Mouse (Mus musculus) midbrain, embryonic 14.5 days (tissue): ENCODE measurements around the gene Msrb2. TPM values are rescaled to one million over a fixed set of nuclear protein-coding genes. Genes with fewer than 3 reads are reported as not detected.
A peak's percentile ranks its signal among the peaks of the same experiment; 100 is the strongest.

ENCODE experiments used
- ATAC-seq: fragments of 200-750 bp; cut with Nextera tagmentation; 2 replicates; pipeline ENCODE4 v1.8.0; 2017; ENCODE audit warnings: moderate number of reproducible peaks, moderate library complexity; ENCODE audit not compliant: low FRiP score, low TSS enrichment
- DNase-seq: peaks from one replicate; pipeline ENCODE4 v3.0.0-alpha.2; 2015
- H3K27ac ChIP-seq: fragments of 300-500 bp; sonication (generic); replicated peaks from 2 replicates; pipeline ENCODE4 v1.5.1; 2014; ENCODE audit warnings: mild to moderate bottlenecking, low read depth, low read length, moderate library complexity
- H3K27me3 ChIP-seq: fragments of 300-500 bp; sonication (generic); 2 replicates; pipeline ENCODE4 v1.6.1; 2014; ENCODE audit warnings: low read length, control low read depth, mixed read lengths; ENCODE audit not compliant: control insufficient read depth, insufficient read depth
- H3K36me3 ChIP-seq: fragments of 300-500 bp; sonication (generic); 2 replicates; pipeline ENCODE4 v1.6.1; 2014; ENCODE audit warnings: low read length, control low read depth; ENCODE audit not compliant: control insufficient read depth, insufficient read depth
- H3K4me1 ChIP-seq: fragments of 300-500 bp; sonication (generic); 2 replicates; pipeline ENCODE4 v1.6.1; 2014; ENCODE audit warnings: mild to moderate bottlenecking, antibody characterized with exemption, low read length, control low read depth; ENCODE audit not compliant: control insufficient read depth, insufficient read depth
- H3K4me2 ChIP-seq: fragments of 300-500 bp; sonication (generic); 2 replicates; pipeline ENCODE4 v1.6.1; 2014; ENCODE audit warnings: mild to moderate bottlenecking, low read length, moderate library complexity
- H3K4me3 ChIP-seq: fragments of 300-500 bp; sonication (generic); replicated peaks from 2 replicates; pipeline ENCODE4 v1.5.1; 2014; ENCODE audit warnings: low read depth, low read length
- H3K9ac ChIP-seq: fragments of 300-500 bp; sonication (generic); replicated peaks from 2 replicates; pipeline ENCODE4 v1.6.1; 2014; ENCODE audit warnings: mild to moderate bottlenecking, low read length, moderate library complexity
- H3K9me3 ChIP-seq: fragments of 300-500 bp; sonication (generic); 2 replicates; pipeline ENCODE4 v1.6.1; 2016; ENCODE audit warnings: low read length, control low read depth, mixed read lengths; ENCODE audit not compliant: control insufficient read depth
- WGBS: fragments of 180-500 bp; shearing (Covaris S2); extraction: QIAGEN DNeasy Blood & Tissue Kit; methylation state at CpG from one replicate; pipeline ENCODE4 v1.1.7; 2014; 5-methylcytosine and 5-hydroxymethylcytosine counted together
- polyA plus RNA-seq: library from polyadenylated mRNA; unstranded; fragments of >200 nt; fragmentation: Nextera tagmentation; extraction: Ambion mirVana; gene quantifications from 2 replicates; pipeline ENCODE4 v1.2.1, GENCODE M21; 2014

Gene Msrb2
- polyA plus RNA-seq, result 5.8 and 5.9 TPM in 2 replicates

DNA sequence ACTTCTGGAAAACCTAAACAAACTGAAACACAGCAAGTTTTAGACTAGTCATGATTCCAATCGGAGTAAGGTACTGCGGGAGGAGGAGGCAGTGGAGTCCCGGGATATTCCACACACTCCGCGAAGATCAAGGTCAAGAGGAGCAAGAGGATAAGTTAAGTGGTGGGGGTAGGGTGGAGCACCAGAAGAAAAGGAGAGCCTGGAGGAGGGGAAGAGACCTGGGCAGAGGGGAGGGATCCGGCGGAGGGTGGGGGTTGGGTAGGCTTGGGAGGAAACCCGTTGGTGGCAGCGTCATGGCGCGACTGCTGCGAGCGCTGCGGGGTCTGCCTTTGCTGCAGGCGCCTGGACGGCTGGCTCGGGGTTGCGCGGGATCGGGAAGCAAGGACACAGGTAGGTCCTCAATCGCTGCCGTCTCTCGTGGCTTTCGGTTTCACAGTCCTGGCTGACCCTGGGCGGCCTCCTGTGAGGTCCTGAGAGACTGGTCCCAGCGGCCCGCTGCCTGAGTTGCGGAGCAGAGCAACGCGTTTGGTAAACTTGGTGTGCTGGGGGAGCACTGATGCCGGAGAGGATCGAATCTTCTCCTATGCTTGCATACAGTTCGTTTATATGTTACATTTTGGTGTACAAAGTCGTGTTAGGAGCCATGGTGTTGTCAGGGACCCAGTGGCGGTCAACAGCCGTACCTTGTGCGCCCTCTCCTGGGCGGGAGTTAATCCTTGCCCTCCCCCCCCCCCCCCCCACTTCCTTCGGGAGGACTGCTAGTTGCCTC, at the start of gene Msrb2:
Msrb2 (plus strand) TSS at position 51 of the 769 bp plus-strand sequence.
- H3K9me3 ChIP-seq, result no peaks in the 10 kb centered on the region
- H3K4me2 ChIP-seq, result peak within 1 kb of the TSS; percentile 86
- peak within 1 kb of the TSS; percentile 61 for H3K4me3 ChIP-seq
- H3K27ac ChIP-seq, result no peak within 1 kb of the TSS
- H3K4me1 ChIP-seq, result no peaks in the 10 kb centered on the region; the same call in 1 of the 2 replicates
- H3K27me3 ChIP-seq, result no peaks in the 10 kb centered on the region
- ATAC-seq (peak; percentile 81), DNase-seq (peak; percentile 76)
- H3K36me3 ChIP-seq, result no peaks in the 10 kb centered on the region
- WGBS, result under 1% methylated on average over 39 of the region's 39 CpGs
- peak within 1 kb of the TSS; percentile 67 for H3K9ac ChIP-seq

DNA sequence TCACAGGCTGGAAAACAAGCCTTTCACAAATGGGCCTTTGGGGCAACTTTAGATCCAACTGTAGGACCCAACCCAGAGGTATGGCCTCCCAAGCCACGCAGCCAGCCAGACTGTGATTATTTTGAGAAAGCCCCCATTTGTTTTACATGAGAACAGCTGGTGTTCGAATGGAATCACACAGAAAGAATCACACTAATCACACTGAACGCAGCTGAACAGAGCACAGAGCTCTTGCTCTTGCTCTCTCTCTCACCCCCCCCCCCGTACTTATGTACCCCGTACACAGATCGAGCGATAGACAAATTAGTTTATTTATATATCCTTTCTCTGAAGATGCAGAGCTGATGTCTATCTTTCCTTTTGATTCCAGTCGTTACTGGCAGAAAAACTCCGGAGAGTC, 48.8 kb upstream of the Msrb2 start:
- H3K4me2 ChIP-seq, result no peak overlapping the region
- ATAC-seq, result no peak
- no peak for DNase-seq
- no peaks in the 10 kb centered on the region for H3K36me3 ChIP-seq
- no peaks in the 10 kb centered on the region for H3K9me3 ChIP-seq
- WGBS, result 73% methylated on average over 9 of the region's 9 CpGs
- no peaks in the 10 kb centered on the region for H3K27me3 ChIP-seq
- H3K4me3 ChIP-seq, result no peak overlapping the region
- H3K27ac ChIP-seq, result no peak overlapping the region
- no peaks in the 10 kb centered on the region for H3K4me1 ChIP-seq
- no peak overlapping the region for H3K9ac ChIP-seq

DNA sequence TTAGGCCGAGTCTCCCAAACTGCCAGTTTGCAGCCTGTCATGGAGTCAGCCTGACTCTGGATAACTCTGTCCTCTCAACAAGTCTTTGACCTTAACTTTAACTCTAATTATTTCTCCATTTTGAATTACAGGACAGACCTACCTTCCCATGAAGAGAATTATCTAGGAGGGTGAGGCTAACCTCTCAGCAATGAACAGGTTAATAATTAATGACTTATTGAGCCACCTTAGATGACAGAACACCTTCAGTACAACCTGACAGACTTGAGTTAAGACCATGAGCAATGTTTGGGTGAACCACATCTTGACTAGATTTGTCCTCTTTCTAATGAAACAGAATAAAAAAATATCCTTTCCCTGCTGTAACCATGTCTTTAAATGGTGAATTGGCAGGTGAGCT, 44.9 kb upstream of the Msrb2 start:
- DNase-seq, result no peak
- Histone ChIP-seq H3K27ac (no peak overlapping the region), H3K9ac (no peak overlapping the region), H3K4me2 (no peak overlapping the region), H3K9me3 (no peaks in the 10 kb centered on the region), H3K36me3 (no peaks in the 10 kb centered on the region), H3K27me3 (no peaks in the 10 kb centered on the region), H3K4me1 (no peaks in the 10 kb centered on the region), H3K4me3 (no peak overlapping the region)
- no peak for ATAC-seq
- 83% methylated on average over 1 of the region's 1 CpGs for WGBS

DNA sequence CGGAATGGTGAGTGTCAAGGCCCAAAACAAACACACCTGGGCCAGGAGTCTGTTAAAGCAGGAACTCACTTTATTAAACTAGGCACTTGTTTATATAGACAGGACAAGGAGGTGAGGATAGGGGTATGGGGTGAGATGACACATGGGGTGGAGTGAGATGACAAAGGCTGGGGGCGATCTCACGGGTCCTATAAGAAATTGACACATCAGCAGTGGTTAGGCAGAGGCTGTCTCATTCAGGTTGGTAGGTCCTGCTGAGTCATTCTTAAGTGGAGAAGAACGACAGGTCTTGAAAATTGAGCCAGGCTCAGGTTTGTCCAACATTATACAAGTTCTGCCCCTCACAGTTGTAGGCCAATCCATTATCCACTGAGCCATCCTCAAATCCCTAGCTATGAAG, 43.4 kb upstream of the Msrb2 start:
- WGBS, result 79% methylated on average over 4 of the region's 4 CpGs
- H3K27ac ChIP-seq, result no peak overlapping the region
- H3K36me3 ChIP-seq, result no peaks in the 10 kb centered on the region
- no peak overlapping the region for H3K4me3 ChIP-seq
- DNase-seq, result no peak
- no peaks in the 10 kb centered on the region for H3K27me3 ChIP-seq
- H3K9me3 ChIP-seq, result no peaks in the 10 kb centered on the region
- no peak overlapping the region for H3K9ac ChIP-seq
- H3K4me1 ChIP-seq, result no peaks in the 10 kb centered on the region
- H3K4me2 ChIP-seq, result no peak overlapping the region
- ATAC-seq, result no peak

DNA sequence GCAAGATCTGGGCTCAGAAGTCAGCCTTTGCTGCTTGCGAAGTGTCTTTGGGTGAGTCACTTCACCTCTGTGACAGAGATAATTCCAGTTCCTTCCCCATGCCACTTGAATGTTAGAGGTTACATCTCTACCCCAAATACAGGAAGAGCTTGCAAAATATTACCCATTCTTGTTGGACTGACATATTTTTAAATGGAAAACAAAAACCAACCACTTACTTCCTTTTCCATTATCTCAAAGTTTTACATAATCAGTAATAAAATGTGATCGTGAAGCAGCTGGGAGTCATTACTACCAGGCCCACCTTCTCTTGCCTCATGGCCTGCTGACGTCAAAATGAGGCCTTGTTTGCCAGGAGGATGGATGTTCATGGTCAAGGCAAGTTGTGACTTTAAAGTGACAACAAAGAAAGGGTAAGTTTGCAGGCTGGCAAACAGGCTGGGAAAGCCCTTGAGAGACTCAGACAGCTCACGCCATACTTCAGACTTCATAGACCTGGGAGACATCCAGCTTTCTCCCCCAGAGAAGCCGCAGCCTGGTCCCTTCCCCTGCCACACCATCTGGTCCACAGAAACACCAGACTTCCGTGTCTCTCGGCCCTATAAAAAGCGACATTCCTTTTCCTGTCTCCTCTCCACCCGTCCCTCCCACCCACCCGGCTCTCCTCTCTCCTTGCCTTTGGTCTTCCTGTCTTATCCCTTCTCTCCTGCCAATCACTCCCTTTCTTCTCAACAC, 27.2 kb upstream of the Msrb2 start:
- Histone ChIP-seq H3K9me3 (no peaks in the 10 kb centered on the region), H3K27me3 (no peaks in the 10 kb centered on the region), H3K36me3 (no peaks in the 10 kb centered on the region), H3K4me3 (peak overlapping the region; percentile 23; the same call in 1 of the 2 replicates), H3K4me1 (0 out of 2 replicates have a peak, but pooled peaks cover 3% of the 10 kb centered on the region), H3K4me2 (peak overlapping the region; percentile 42), H3K27ac (no peak overlapping the region), H3K9ac (no peak overlapping the region)
- WGBS, result 54% methylated on average over 10 of the region's 10 CpGs
- ATAC-seq (peak; percentile 14; the same call in 1 of the 2 replicates), DNase-seq (peak; percentile 11)

DNA sequence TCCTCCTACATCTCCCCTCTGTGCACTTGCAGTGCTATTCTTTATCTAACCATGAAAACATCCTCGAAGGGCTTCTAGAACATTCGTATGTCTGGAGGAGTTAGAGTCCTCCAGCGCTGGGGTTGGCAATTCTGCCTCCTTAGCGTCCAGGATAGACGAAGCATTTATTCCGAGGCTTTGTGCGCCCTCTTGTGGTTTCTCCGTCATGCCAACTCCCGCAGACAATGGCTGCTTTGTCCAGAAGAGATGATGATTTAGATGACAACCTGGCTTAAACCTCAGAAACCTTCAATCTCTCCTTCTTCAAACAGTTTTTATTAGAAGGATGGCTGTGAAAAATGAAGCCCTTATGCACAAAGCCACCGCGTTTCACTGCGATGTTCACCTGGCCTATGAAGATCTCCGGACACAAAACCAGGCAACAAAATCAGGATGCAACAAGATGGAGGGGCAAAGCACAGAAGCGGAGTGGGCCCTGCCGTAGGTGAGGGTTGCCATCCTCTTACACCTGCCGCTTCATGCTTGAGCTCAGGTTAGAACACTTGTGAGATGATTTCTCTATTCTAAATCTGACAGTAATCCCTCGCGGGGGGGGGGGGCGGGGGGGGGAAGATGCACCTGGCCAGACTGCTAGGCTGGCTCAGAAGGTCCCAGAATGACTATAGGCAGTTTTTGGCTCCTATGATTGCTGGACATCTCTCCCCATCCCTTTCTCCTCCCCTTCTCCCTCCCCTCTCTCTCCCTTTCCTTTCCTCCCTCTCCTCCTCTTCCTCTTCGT, 26.4 kb upstream of the Msrb2 start:
- Histone ChIP-seq H3K9ac (peak overlapping the region; percentile 54; the same call in 1 of the 2 replicates), H3K9me3 (no peaks in the 10 kb centered on the region), H3K27me3 (no peaks in the 10 kb centered on the region), H3K4me3 (peak overlapping the region; percentile 23), H3K27ac (no peak overlapping the region), H3K4me1 (0 out of 2 replicates have a peak, but pooled peaks cover 3% of the 10 kb centered on the region), H3K36me3 (no peaks in the 10 kb centered on the region), H3K4me2 (peak overlapping the region; percentile 42)
- 27% methylated on average over 20 of the region's 20 CpGs for WGBS
- peak; percentile 96 for DNase-seq
- ATAC-seq, result peak; percentile 88

DNA sequence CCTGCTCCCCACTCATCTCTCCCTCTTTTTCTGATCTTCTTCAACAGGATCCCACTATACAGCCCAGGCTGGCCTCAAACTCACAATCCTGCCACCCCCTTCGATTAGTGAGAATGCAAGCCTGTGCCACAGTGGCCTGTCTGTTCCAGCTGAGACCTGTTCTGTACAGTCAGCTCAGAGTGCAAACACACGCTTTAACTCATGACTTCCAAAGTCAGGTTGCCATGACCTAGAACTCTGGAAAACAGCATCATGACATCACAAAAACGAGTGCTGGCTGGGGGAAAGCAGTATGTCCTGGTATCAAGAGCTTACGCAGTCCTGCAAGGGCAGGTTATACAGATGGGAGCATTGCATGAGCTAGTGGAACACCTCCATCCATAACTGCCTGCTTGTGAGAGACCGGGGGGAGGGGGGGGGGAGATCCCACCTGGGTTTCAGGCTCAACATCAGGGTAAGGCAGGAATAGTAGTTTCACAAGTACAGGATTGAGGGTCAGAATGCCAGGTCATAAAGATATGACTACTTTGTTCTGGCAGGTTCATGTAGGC, 25.8 kb upstream of the Msrb2 start:
- H3K36me3 ChIP-seq, result no peaks in the 10 kb centered on the region
- H3K4me3 ChIP-seq, result peak overlapping the region; percentile 23; the same call in 1 of the 2 replicates
- DNase-seq (peak; percentile 15), ATAC-seq (peak; percentile 35; the same call in 1 of the 2 replicates)
- H3K4me2 ChIP-seq, result peak overlapping the region; percentile 42
- H3K9me3 ChIP-seq, result no peaks in the 10 kb centered on the region
- H3K4me1 ChIP-seq, result 0 out of 2 replicates have a peak, but pooled peaks cover 3% of the 10 kb centered on the region
- peak overlapping the region; percentile 54; the same call in 1 of the 2 replicates for H3K9ac ChIP-seq
- WGBS, result 78% methylated on average over 5 of the region's 5 CpGs
- no peak overlapping the region for H3K27ac ChIP-seq
- H3K27me3 ChIP-seq, result no peaks in the 10 kb centered on the region

DNA sequence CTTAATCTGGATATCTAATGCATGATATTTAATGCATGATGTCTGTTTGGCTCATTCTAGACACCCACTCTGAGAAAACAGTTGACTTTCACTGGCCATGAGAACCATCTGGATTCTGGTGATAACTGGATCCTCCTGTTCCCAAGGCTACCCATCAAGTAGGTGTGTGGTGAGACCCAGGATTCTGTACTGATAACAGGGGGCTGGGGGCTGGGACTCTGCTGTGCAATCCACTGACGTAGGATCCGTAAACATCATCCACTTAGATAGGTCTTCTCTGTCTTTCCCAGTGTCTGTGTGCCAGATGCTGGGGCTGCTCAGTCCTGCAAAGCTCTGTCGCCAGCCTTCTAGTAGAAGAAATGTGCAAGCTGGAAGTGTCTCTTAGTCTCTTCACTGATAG, 22.8 kb upstream of the Msrb2 start:
- ATAC-seq (no peak), DNase-seq (no peak)
- H3K4me1 ChIP-seq, result 0 out of 2 replicates have a peak, but pooled peaks cover 3% of the 10 kb centered on the region
- H3K9me3 ChIP-seq, result no peaks in the 10 kb centered on the region
- H3K4me3 ChIP-seq, result no peak overlapping the region
- no peak overlapping the region for H3K9ac ChIP-seq
- H3K27me3 ChIP-seq, result no peaks in the 10 kb centered on the region
- H3K4me2 ChIP-seq, result no peak overlapping the region
- H3K36me3 ChIP-seq, result no peaks in the 10 kb centered on the region
- H3K27ac ChIP-seq, result no peak overlapping the region
- WGBS, result 89% methylated on average over 3 of the region's 3 CpGs
